ENCODE assay signal across 8 mouse cellular contexts in genomic region chr6:52291021-52291860, GRCm38 (mm10). TPM values are rescaled to one million over a fixed set of nuclear protein-coding genes. Genes with fewer than 3 reads are reported as not detected.
DNase-seq lines count a peak whose midpoint lies in the region; ATAC-seq and TF ChIP-seq lines count a peak whose summit lies in the region.

No protein-coding gene starts in this region.

- no peak for DNase-seq in lung, adult 18-20 months
- DNase-seq in embryonic facial prominence, embryonic 14.5 days (ENCODE audit: low spot score) = peak; percentile 49
- no peak for DNase-seq in left cerebral cortex, postnatal 36 days (ENCODE audit: low spot score in 2 of 2)
- DNase-seq in ovary, postnatal 36 days (ENCODE audit: low spot score) = no peak

- H3K27me3 ChIP-seq in lung, embryonic 15.5 days = peaks cover 82% of the 10 kb centered on the region
- H3K27me3 ChIP-seq in embryonic facial prominence, embryonic 14.5 days (replicated peaks; ENCODE audit: control insufficient read depth, insufficient read depth, low read length) = peaks cover 75% of the 10 kb centered on the region
- peaks cover 43% of the 10 kb centered on the region for H3K27me3 ChIP-seq in intestine, postnatal 0 days (replicated peaks; ENCODE audit: control insufficient read depth, insufficient read depth, low read length)
- H3K27me3 ChIP-seq in neural tube, embryonic 15.5 days (replicated peaks) = peaks cover 74% of the 10 kb centered on the region

- peak overlapping the region; percentile 33 for H3K4me3 ChIP-seq in lung, embryonic 15.5 days
- peak overlapping the region; percentile 32 for H3K4me3 ChIP-seq in embryonic facial prominence, embryonic 14.5 days (ENCODE audit: low read depth, low read length)
- H3K4me3 ChIP-seq in intestine, postnatal 0 days (ENCODE audit: low read depth, low read length) = peak overlapping the region; percentile 24
- H3K4me3 ChIP-seq in neural tube, embryonic 15.5 days (replicated peaks) = peak overlapping the region; percentile 4; the same call in 1 of the 2 replicates

- TF ChIP-seq CTCF in intestine, postnatal 0 days (IDR thresholded peaks at IDR 0.05; ENCODE audit: low read depth) = no peak

- ATAC-seq in lung, embryonic 15.5 days (ENCODE audit: borderline replicate concordance, extremely low read depth, low FRiP score, low TSS enrichment) = no peak
- ATAC-seq in embryonic facial prominence, embryonic 14.5 days (ENCODE audit: low read depth) = no peak
- no peak for ATAC-seq in intestine, postnatal 0 days
- no peak for ATAC-seq in neural tube, embryonic 15.5 days (ENCODE audit: low FRiP score)
- ATAC-seq in granulocyte monocyte progenitor cell, adult 5-6 weeks (replicated peaks; ENCODE audit: poor library complexity, severe bottlenecking) = no peak; the same call in 1 of the 2 replicates

- H3K4me2 ChIP-seq in lung, embryonic 15.5 days = peak overlapping the region; percentile 60
- peak overlapping the region; percentile 57 for H3K4me2 ChIP-seq in embryonic facial prominence, embryonic 14.5 days (ENCODE audit: low read depth, low read length)
- H3K4me2 ChIP-seq in intestine, postnatal 0 days (replicated peaks; ENCODE audit: low read depth) = peak overlapping the region; percentile 54
- H3K4me2 ChIP-seq in neural tube, embryonic 15.5 days = peak overlapping the region; percentile 41

- no peak overlapping the region for H3K27ac ChIP-seq in lung, embryonic 15.5 days
- no peak overlapping the region for H3K27ac ChIP-seq in embryonic facial prominence, embryonic 14.5 days (replicated peaks; ENCODE audit: low read depth, low read length)
- no peak overlapping the region for H3K27ac ChIP-seq in intestine, postnatal 0 days (ENCODE audit: low read depth, low read length)
- H3K27ac ChIP-seq in neural tube, embryonic 15.5 days (replicated peaks) = no peak overlapping the region

- 3% methylated on average over 45 of the region's 45 CpGs for WGBS in lung, embryonic 15.5 days
- 3% methylated on average over 37 of the region's 45 CpGs for WGBS in embryonic facial prominence, embryonic 14.5 days
- WGBS in intestine, postnatal 0 days = 5% methylated on average over 45 of the region's 45 CpGs
- WGBS in neural tube, embryonic 15.5 days = 3% methylated on average over 45 of the region's 45 CpGs

- H3K4me1 ChIP-seq in lung, embryonic 15.5 days = peaks cover 10% of the 10 kb centered on the region
- H3K4me1 ChIP-seq in embryonic facial prominence, embryonic 14.5 days (ENCODE audit: control insufficient read depth, insufficient read depth, low read length) = no peaks in the 10 kb centered on the region
- H3K4me1 ChIP-seq in intestine, postnatal 0 days (replicated peaks; ENCODE audit: control insufficient read depth, insufficient read depth, low read length) = no peaks in the 10 kb centered on the region
- peaks cover 7% of the 10 kb centered on the region for H3K4me1 ChIP-seq in neural tube, embryonic 15.5 days

- intact Hi-C loops in left cerebral cortex, postnatal 36 days (cut with DNase I) = no loop called here

- H3K36me3 ChIP-seq in lung, embryonic 15.5 days = no peaks in the 10 kb centered on the region
- H3K36me3 ChIP-seq in embryonic facial prominence, embryonic 14.5 days (ENCODE audit: control insufficient read depth, insufficient read depth, low read length) = no peaks in the 10 kb centered on the region
- no peaks in the 10 kb centered on the region for H3K36me3 ChIP-seq in intestine, postnatal 0 days (ENCODE audit: control insufficient read depth, insufficient read depth)
- no peaks in the 10 kb centered on the region for H3K36me3 ChIP-seq in neural tube, embryonic 15.5 days

- no peaks in the 10 kb centered on the region for H3K9me3 ChIP-seq in lung, embryonic 15.5 days
- H3K9me3 ChIP-seq in embryonic facial prominence, embryonic 14.5 days (ENCODE audit: control insufficient read depth, low read length) = no peaks in the 10 kb centered on the region
- no peaks in the 10 kb centered on the region for H3K9me3 ChIP-seq in intestine, postnatal 0 days (ENCODE audit: control insufficient read depth)
- H3K9me3 ChIP-seq in neural tube, embryonic 15.5 days (replicated peaks) = no peaks in the 10 kb centered on the region

- 0 out of 2 replicates have a peak overlapping the region, but pooled peaks have one; percentile 10 for H3K9ac ChIP-seq in lung, embryonic 15.5 days
- H3K9ac ChIP-seq in embryonic facial prominence, embryonic 14.5 days (ENCODE audit: low read depth, low read length) = peak overlapping the region; percentile 22; the same call in 1 of the 2 replicates
- H3K9ac ChIP-seq in intestine, postnatal 0 days (ENCODE audit: low read depth, low read length) = no peak overlapping the region
- no peak overlapping the region for H3K9ac ChIP-seq in neural tube, embryonic 15.5 days (replicated peaks)

RNA-seq across cellular contexts. Expression of gene Evx1, which starts 22.1 kb away (rescaled TPM):
- polyA plus RNA-seq in lung, embryonic 15.5 days (2015; fragmentation: Nextera tagmentation; extraction: Ambion mirVana) = 0.06 and 0.10 TPM in 2 replicates
- polyA plus RNA-seq in embryonic facial prominence, embryonic 14.5 days (2014; fragmentation: Nextera tagmentation; extraction: Ambion mirVana) = 0.24 TPM in 1 of 2 replicates, not detected in the other
- polyA plus RNA-seq in intestine, postnatal 0 days (2015; fragmentation: Nextera tagmentation; extraction: Ambion mirVana) = 0.04 TPM in 1 of 2 replicates, not detected in the other
- 0.82 and 1.9 TPM in 2 replicates for polyA plus RNA-seq in neural tube, embryonic 15.5 days (2015; fragmentation: Nextera tagmentation; extraction: Ambion mirVana)
- total RNA-seq in left cerebral cortex, postnatal 36 days (2021) = not detected
- not detected in 2 replicates for total RNA-seq in granulocyte monocyte progenitor cell, adult 5-6 weeks (2014; fragmentation: Nextera tagmentation)
- total RNA-seq in granulocyte monocyte progenitor cell, adult 5-6 weeks (2017) = not detected in 2 replicates

RNA-seq across cellular contexts. Expression of gene Hoxa13, which starts 30.6 kb away (rescaled TPM):
- polyA plus RNA-seq in lung, embryonic 15.5 days (2015; fragmentation: Nextera tagmentation; extraction: Ambion mirVana) = not detected in 2 replicates
- not detected in 2 replicates for polyA plus RNA-seq in embryonic facial prominence, embryonic 14.5 days (2014; fragmentation: Nextera tagmentation; extraction: Ambion mirVana)
- polyA plus RNA-seq in intestine, postnatal 0 days (2015; fragmentation: Nextera tagmentation; extraction: Ambion mirVana) = not detected in 2 replicates
- 0.08 and 0.26 TPM in 2 replicates for polyA plus RNA-seq in neural tube, embryonic 15.5 days (2015; fragmentation: Nextera tagmentation; extraction: Ambion mirVana)
- not detected for total RNA-seq in left cerebral cortex, postnatal 36 days (2021)
- total RNA-seq in granulocyte monocyte progenitor cell, adult 5-6 weeks (2014; fragmentation: Nextera tagmentation) = not detected in 2 replicates
- not detected in 2 replicates for total RNA-seq in granulocyte monocyte progenitor cell, adult 5-6 weeks (2017)

RNA-seq across cellular contexts. Expression of gene Hoxa11, which starts 45.6 kb away (rescaled TPM):
- not detected in 2 replicates for polyA plus RNA-seq in lung, embryonic 15.5 days (2015; fragmentation: Nextera tagmentation; extraction: Ambion mirVana)
- 0.13 TPM in 1 of 2 replicates, not detected in the other for polyA plus RNA-seq in embryonic facial prominence, embryonic 14.5 days (2014; fragmentation: Nextera tagmentation; extraction: Ambion mirVana)
- 1.1 TPM in 1 of 2 replicates, not detected in the other for polyA plus RNA-seq in intestine, postnatal 0 days (2015; fragmentation: Nextera tagmentation; extraction: Ambion mirVana)
- polyA plus RNA-seq in neural tube, embryonic 15.5 days (2015; fragmentation: Nextera tagmentation; extraction: Ambion mirVana) = 4.3 and 9.6 TPM in 2 replicates
- not detected for total RNA-seq in left cerebral cortex, postnatal 36 days (2021)
- not detected in 2 replicates for total RNA-seq in granulocyte monocyte progenitor cell, adult 5-6 weeks (2014; fragmentation: Nextera tagmentation)
- total RNA-seq in granulocyte monocyte progenitor cell, adult 5-6 weeks (2017) = not detected in 2 replicates

RNA-seq across cellular contexts. Expression of gene Hoxa10, which starts 50.6 kb away (rescaled TPM):
- polyA plus RNA-seq in lung, embryonic 15.5 days (2015; fragmentation: Nextera tagmentation; extraction: Ambion mirVana) = 0.17 TPM in 1 of 2 replicates, not detected in the other
- 1.9 TPM in 1 of 2 replicates, not detected in the other for polyA plus RNA-seq in embryonic facial prominence, embryonic 14.5 days (2014; fragmentation: Nextera tagmentation; extraction: Ambion mirVana)
- 0.17 and 7.8 TPM in 2 replicates for polyA plus RNA-seq in intestine, postnatal 0 days (2015; fragmentation: Nextera tagmentation; extraction: Ambion mirVana)
- polyA plus RNA-seq in neural tube, embryonic 15.5 days (2015; fragmentation: Nextera tagmentation; extraction: Ambion mirVana) = 48.9 and 69.7 TPM in 2 replicates
- total RNA-seq in left cerebral cortex, postnatal 36 days (2021) = not detected
- 0.47 TPM in 1 of 2 replicates, not detected in the other for total RNA-seq in granulocyte monocyte progenitor cell, adult 5-6 weeks (2014; fragmentation: Nextera tagmentation)
- 0.57 TPM in 1 of 2 replicates, not detected in the other for total RNA-seq in granulocyte monocyte progenitor cell, adult 5-6 weeks (2017)

Comparison
In these comparisons a context has a peak if more than half of its experiments do, and no peak if none do; other contexts are left out.
1. H3K9ac ChIP-seq: peak in lung, embryonic 15.5 days (single experiment) and embryonic facial prominence, embryonic 14.5 days (single experiment); none in intestine, postnatal 0 days (single experiment) and neural tube, embryonic 15.5 days (single experiment).
2. Peak in every context shown above with its lines, with median percentiles within 50 percentile points of each other: H3K4me2 ChIP-seq and H3K4me3 ChIP-seq.